Mouse (Mus musculus): ENCODE results near the gene Sort1. TPM values are rescaled to one million over a fixed set of nuclear protein-coding genes. Genes with fewer than 3 reads are reported as not detected.

Gene Sort1
- polyA plus RNA-seq, 1 experiment from 2014 or later = 11.7 TPM

- H3K27me3 ChIP-seq (ENCODE audit: insufficient read depth, low read length) = no peaks in the 10 kb centered on the region
- DNase-seq (ENCODE audit: low spot score) = peak; percentile 96
- peak within 1 kb of the TSS; percentile 72 for H3K4me2 ChIP-seq (ENCODE audit: low read length)
- H3K36me3 ChIP-seq (ENCODE audit: insufficient read depth, low read length) = no peaks in the 10 kb centered on the region
- peak within 1 kb of the TSS; percentile 55 for H3K9ac ChIP-seq (ENCODE audit: low read depth, low read length)
- no peaks in the 10 kb centered on the region for H3K9me3 ChIP-seq (replicated peaks; ENCODE audit: low read length)
- ATAC-seq (replicated peaks; ENCODE audit: low FRiP score, low read depth) = peak; percentile 85
- TF ChIP-seq CTCF (IDR thresholded peaks at IDR 0.05; ENCODE audit: low read depth) = no peak
- H3K4me1 ChIP-seq (replicated peaks; ENCODE audit: insufficient read depth, low read length) = peaks cover 7% of the 10 kb centered on the region; the same call in 1 of the 2 replicates
- under 1% methylated on average over 44 of the region's 44 CpGs for WGBS
- H3K4me3 ChIP-seq (replicated peaks; ENCODE audit: low read depth, low read length) = peak within 1 kb of the TSS; percentile 72
- H3K27ac ChIP-seq = no peak within 1 kb of the TSS
These were observed 99.8 kb downstream of the Sort1 start, which contains the start of gene Psrc1 for GRCm38 (mm10) chr3:108383485-108384354. TSS of gene Psrc1 (plus strand) at chr3:108383839.

GRCm38 (mm10) chr3:108384425-108384824 is 100.5 kb downstream of the Sort1 start:
- H3K27me3 ChIP-seq (ENCODE audit: insufficient read depth, low read length) = no peaks in the 10 kb centered on the region
- WGBS = 36% methylated on average over 2 of the region's 2 CpGs
- TF ChIP-seq CTCF (IDR thresholded peaks at IDR 0.05; ENCODE audit: low read depth) = no peak
- H3K27ac ChIP-seq = no peak overlapping the region
- H3K9ac ChIP-seq (ENCODE audit: low read depth, low read length) = no peak overlapping the region; the same call in 1 of the 2 replicates
- DNase-seq (ENCODE audit: low spot score) = no peak
- no peaks in the 10 kb centered on the region for H3K9me3 ChIP-seq (replicated peaks; ENCODE audit: low read length)
- peaks cover 7% of the 10 kb centered on the region; the same call in 1 of the 2 replicates for H3K4me1 ChIP-seq (replicated peaks; ENCODE audit: insufficient read depth, low read length)
- H3K4me3 ChIP-seq (replicated peaks; ENCODE audit: low read depth, low read length) = peak overlapping the region; percentile 72
- H3K4me2 ChIP-seq (ENCODE audit: low read length) = peak overlapping the region; percentile 72
- no peaks in the 10 kb centered on the region for H3K36me3 ChIP-seq (ENCODE audit: insufficient read depth, low read length)
- ATAC-seq (replicated peaks; ENCODE audit: low FRiP score, low read depth) = no peak

- no peak for TF ChIP-seq CTCF (IDR thresholded peaks at IDR 0.05; ENCODE audit: low read depth)
- H3K4me1 ChIP-seq (replicated peaks; ENCODE audit: insufficient read depth, low read length) = peaks cover 7% of the 10 kb centered on the region; the same call in 1 of the 2 replicates
- H3K9ac ChIP-seq (ENCODE audit: low read depth, low read length) = no peak overlapping the region
- ATAC-seq (replicated peaks; ENCODE audit: low FRiP score, low read depth) (no peak), DNase-seq (ENCODE audit: low spot score) (no peak)
- H3K4me3 ChIP-seq (replicated peaks; ENCODE audit: low read depth, low read length) = no peak overlapping the region
- no peaks in the 10 kb centered on the region for H3K27me3 ChIP-seq (ENCODE audit: insufficient read depth, low read length)
- H3K4me2 ChIP-seq (ENCODE audit: low read length) = no peak overlapping the region
- H3K36me3 ChIP-seq (ENCODE audit: insufficient read depth, low read length) = no peaks in the 10 kb centered on the region
- 86% methylated on average over 10 of the region's 10 CpGs for WGBS
- H3K9me3 ChIP-seq (replicated peaks; ENCODE audit: low read length) = no peaks in the 10 kb centered on the region
- no peak overlapping the region for H3K27ac ChIP-seq
These were observed 102.3 kb downstream of the Sort1 start for GRCm38 (mm10) chr3:108386186-108386585.

GRCm38 (mm10) chr3:108389111-108389545 is 105.2 kb downstream of the Sort1 start:
- DNase-seq (ENCODE audit: low spot score) (peak; percentile 97), ATAC-seq (replicated peaks; ENCODE audit: low FRiP score, low read depth) (peak; percentile 67)
- 1% methylated on average over 5 of the region's 5 CpGs for WGBS
- H3K9ac ChIP-seq (ENCODE audit: low read depth, low read length) = no peak overlapping the region
- peaks cover 10% of the 10 kb centered on the region for H3K4me1 ChIP-seq (replicated peaks; ENCODE audit: insufficient read depth, low read length)
- H3K36me3 ChIP-seq (ENCODE audit: insufficient read depth, low read length) = peaks cover 8% of the 10 kb centered on the region
- H3K27me3 ChIP-seq (ENCODE audit: insufficient read depth, low read length) = no peaks in the 10 kb centered on the region
- H3K4me3 ChIP-seq (replicated peaks; ENCODE audit: low read depth, low read length) = no peak overlapping the region
- peak; percentile 100 for TF ChIP-seq CTCF (IDR thresholded peaks at IDR 0.05; ENCODE audit: low read depth)
- no peaks in the 10 kb centered on the region for H3K9me3 ChIP-seq (replicated peaks; ENCODE audit: low read length)
- peak overlapping the region; percentile 30; the same call in 1 of the 2 replicates for H3K4me2 ChIP-seq (ENCODE audit: low read length)
- 0 out of 2 replicates have a peak overlapping the region, but pooled peaks have one; percentile 36 for H3K27ac ChIP-seq

GRCm38 (mm10) chr3:108392299-108392698 is 108.4 kb downstream of the Sort1 start:
- no peaks in the 10 kb centered on the region for H3K9me3 ChIP-seq (replicated peaks; ENCODE audit: low read length)
- 22% methylated on average over 10 of the region's 10 CpGs for WGBS
- peak overlapping the region; percentile 62; the same call in 1 of the 2 replicates for H3K27ac ChIP-seq
- H3K4me2 ChIP-seq (ENCODE audit: low read length) = peak overlapping the region; percentile 29
- TF ChIP-seq CTCF (IDR thresholded peaks at IDR 0.05; ENCODE audit: low read depth) = no peak
- ATAC-seq (replicated peaks; ENCODE audit: low FRiP score, low read depth) = peak; percentile 57
- DNase-seq (ENCODE audit: low spot score) = peak; percentile 64
- H3K27me3 ChIP-seq (ENCODE audit: insufficient read depth, low read length) = no peaks in the 10 kb centered on the region
- peaks cover 19% of the 10 kb centered on the region for H3K36me3 ChIP-seq (ENCODE audit: insufficient read depth, low read length)
- H3K9ac ChIP-seq (ENCODE audit: low read depth, low read length) = peak overlapping the region; percentile 42; the same call in 1 of the 2 replicates
- H3K4me1 ChIP-seq (replicated peaks; ENCODE audit: insufficient read depth, low read length) = peaks cover 5% of the 10 kb centered on the region
- H3K4me3 ChIP-seq (replicated peaks; ENCODE audit: low read depth, low read length) = no peak overlapping the region

GRCm38 (mm10) chr3:108392793-108393192 is 108.9 kb downstream of the Sort1 start:
- peak overlapping the region; percentile 29 for H3K4me2 ChIP-seq (ENCODE audit: low read length)
- H3K4me3 ChIP-seq (replicated peaks; ENCODE audit: low read depth, low read length) = no peak overlapping the region
- ATAC-seq (replicated peaks; ENCODE audit: low FRiP score, low read depth) (no peak), DNase-seq (ENCODE audit: low spot score) (no peak)
- 55% methylated on average over 15 of the region's 15 CpGs for WGBS
- 0 out of 2 replicates have a peak overlapping the region, but pooled peaks have one; percentile 3 for H3K9ac ChIP-seq (ENCODE audit: low read depth, low read length)
- peaks cover 5% of the 10 kb centered on the region for H3K4me1 ChIP-seq (replicated peaks; ENCODE audit: insufficient read depth, low read length)
- H3K36me3 ChIP-seq (ENCODE audit: insufficient read depth, low read length) = peaks cover 22% of the 10 kb centered on the region
- H3K27ac ChIP-seq = 0 out of 2 replicates have a peak overlapping the region, but pooled peaks have one; percentile 61
- H3K9me3 ChIP-seq (replicated peaks; ENCODE audit: low read length) = no peaks in the 10 kb centered on the region
- no peak for TF ChIP-seq CTCF (IDR thresholded peaks at IDR 0.05; ENCODE audit: low read depth)
- no peaks in the 10 kb centered on the region for H3K27me3 ChIP-seq (ENCODE audit: insufficient read depth, low read length)
